Mouse (Mus musculus) neutrophil, adult 83 days (primary cell): ENCODE measurements around the gene Ptms. TPM values are rescaled to one million over a fixed set of nuclear protein-coding genes. Genes with fewer than 3 reads are reported as not detected.

ENCODE experiments used
- total RNA-seq, 2 experiments: library from RNA; stranded (reverse); gene quantifications; one replicate each; pipeline ENCODE4 v1.2.4; 2023

Gene Ptms
- total RNA-seq, result 100 to 1,000 TPM in 1 of 2 experiments, 10 to 100 TPM in 1; 99.4 to 117 TPM

DNA sequence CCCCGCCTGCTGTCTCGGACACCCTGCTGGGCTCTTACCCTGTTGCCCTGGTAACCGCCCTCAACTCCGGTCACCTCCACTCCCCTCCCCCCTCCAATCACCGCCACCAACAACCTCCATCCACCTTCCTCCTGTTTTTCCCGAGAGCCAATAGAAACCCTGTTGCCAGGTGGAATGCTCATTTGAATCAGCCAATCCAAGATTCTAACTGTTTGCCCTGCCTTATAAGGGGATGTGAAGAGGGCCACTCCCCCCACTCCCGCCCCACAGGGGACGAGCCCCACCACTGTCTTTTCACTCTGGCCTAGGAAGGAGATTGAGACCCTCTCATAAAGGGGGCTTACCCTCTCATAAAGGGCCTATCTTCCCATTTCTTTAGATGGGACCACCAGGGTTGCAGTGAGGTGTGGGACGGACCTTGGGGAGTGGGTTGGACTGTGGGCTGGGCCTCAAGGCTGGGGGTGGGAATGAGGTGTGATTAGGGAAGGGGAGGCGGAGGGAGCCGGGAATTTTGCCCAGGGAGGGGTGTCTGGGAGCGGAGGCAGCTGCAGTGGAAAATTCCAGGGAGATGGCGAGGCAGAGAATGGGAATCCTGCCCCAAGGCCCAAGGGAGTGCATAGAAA is at the start of gene Ptms:
TSS of gene Ptms (minus strand) at position 409 of the 623 bp plus-strand sequence.

DNA sequence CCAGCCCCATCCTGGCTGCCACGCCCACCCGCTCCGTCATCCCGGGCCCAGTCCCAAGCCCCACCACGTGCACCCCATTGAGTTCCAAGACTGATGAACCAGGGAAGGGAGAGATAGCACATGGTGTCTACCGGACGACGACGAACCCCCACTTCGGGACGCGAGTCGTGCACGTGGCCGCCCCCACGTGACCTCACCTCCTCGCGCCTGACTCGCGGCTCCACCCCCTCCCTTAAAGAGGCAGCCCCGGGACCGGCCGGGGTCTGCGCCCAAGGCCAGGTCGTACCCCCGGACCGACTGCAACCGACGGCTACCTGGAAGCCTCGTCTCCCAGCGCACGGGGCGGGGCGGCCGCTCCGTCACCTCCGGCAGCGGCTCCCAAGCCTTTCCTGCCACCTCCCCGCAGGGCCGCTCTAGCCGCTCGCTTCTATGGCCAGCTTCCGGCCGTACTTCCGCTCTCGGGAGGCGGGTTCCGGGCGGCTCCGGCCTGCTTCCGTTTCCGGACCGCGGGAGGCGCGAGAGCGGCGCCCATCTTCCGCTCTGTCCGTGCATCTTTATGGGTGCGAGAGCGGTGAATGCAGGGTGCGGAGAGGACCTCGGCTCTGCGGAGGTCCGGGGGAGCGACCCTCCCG is 45.3 kb upstream of the Ptms start, which contains the start of gene Cops7a:
TSS of gene Cops7a (minus strand) at position 451 of the 632 bp plus-strand sequence.

DNA sequence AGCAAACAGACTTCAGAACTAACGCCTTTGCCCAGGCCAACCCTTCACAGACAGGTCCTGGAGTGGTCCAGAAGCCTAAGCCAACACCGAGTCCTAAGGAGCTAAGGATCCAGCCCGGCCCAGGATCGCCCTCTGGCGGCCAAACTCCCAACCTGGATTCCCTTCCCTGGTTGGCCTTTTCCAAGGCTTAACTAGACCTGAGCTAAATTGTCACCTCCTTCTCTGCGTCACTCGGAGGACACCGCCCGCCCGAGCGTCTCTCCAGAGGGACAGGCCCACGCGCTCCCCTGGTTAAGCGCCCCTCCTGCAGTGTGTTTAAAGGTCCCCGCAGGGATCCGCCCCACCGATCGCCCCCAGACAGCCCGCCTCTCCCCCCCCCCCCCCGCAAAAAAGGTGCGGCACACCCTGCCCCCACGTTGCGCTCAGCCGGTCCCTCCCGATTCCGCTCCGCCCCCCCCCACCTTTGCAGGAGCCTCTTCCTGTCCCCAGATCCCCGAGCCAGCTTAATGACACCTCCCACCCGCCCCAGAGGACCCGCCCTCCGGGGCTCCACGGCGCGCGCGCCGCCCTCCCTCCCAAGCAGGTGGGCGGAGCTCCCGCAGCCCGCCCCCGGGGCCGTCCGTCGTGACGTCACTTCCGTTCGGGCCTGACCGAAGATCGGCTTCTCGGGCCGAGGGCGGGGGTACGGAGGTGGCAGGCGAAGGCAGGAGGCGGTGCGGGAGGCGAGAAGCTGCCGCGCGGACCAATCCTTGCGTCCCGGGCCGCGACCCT is 11.0 kb upstream of the Ptms start, which contains the start of gene Mlf2:
TSS of gene Mlf2 (plus strand) at position 633 of the 771 bp plus-strand sequence.

DNA sequence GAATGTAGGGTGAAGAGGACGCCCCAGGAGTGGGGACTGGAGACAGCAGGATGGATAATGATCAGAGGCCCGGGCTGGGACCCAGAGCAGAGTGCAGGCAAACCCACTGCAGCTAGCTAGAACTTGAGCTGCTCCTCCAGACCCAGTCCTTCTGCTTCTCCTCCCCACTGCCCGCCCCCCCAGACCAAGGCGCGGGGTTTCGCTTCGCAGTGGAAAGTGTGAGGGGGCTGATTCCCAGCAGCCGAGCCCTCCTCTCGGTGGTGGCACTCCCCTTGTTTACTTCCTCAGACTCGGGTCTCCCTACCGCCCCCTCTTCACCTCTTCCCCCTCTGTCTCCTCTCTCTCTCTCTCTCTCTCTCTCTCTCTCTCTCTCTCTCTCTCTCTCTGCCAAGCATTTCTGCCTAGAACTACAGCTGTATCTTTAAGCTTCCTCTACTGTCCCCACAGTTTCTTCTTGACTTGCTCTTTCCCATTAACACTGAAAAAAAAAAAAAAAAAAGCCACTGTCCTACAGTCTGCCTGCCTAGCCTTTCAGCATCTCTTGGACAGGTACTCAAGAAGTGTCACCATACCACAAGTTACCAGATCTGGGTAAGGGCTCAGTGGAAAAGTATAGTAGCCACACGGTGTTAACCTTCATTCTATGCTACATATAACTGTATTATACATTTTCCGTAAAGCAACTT is 8.2 kb downstream of the Ptms start, which contains the start of gene Lag3:
TSS of gene Lag3 (minus strand) at position 173 of the 686 bp plus-strand sequence.

DNA sequence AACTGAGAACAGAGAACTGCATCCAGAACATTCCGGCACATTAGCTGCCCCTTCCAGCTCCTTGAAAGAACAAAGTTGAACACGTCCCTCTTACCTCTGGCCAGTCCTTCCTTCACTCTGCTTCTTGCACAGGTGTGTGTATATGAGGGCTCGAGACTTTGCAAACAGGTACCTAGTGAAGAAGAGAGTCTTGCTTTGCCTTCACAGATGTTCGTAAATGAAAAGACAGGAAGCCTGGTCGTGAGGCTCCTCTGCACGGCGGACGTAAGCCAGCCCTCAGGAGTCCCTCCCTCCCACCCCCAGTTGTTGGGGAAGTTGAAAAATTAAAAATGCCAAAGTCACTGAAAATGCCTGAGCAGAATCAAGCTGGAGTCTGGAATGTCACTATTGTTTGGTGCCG is 31.9 kb downstream of the Ptms start, which contains the start of gene Cd4:
TSS of gene Cd4 (minus strand) at position 236 of the 400 bp plus-strand sequence.

Other genes with a start within 250 kb of the Ptms start
- 10 to 100 TPM; 53.2 to 62.5 TPM for gene Emg1, start 207.9 kb downstream of the Ptms start, total RNA-seq
- gene Phb2, start 207.8 kb downstream of the Ptms start, total RNA-seq, result 100 to 1,000 TPM; 119 to 130 TPM
- gene Ptpn6, start 181.4 kb downstream of the Ptms start, total RNA-seq, result 100 to 1,000 TPM; 378 to 393 TPM
- gene Grcc10, start 178.7 kb downstream of the Ptms start, total RNA-seq, result 100 to 1,000 TPM; 116 to 117 TPM
- gene Gm45234, start 164.1 kb downstream of the Ptms start, total RNA-seq, result 1 to 10 TPM in 1 of 2 experiments, not detected in 1; 1.1 TPM
- 10 to 100 TPM; 32.0 to 35.9 TPM for gene Atn1, start 163.6 kb downstream of the Ptms start, total RNA-seq
- not detected for gene Eno2, start 150.4 kb downstream of the Ptms start, total RNA-seq
- gene Lrrc23, start 140.4 kb downstream of the Ptms start, total RNA-seq, result not detected
- 10 to 100 TPM; 21.0 to 23.8 TPM for gene Spsb2, start 111.4 kb downstream of the Ptms start, total RNA-seq
- 100 to 1,000 TPM; 131 to 139 TPM for gene Tpi1, start 105.8 kb downstream of the Ptms start, total RNA-seq
- 10 to 100 TPM; 58.2 to 61.3 TPM for gene Usp5, start 90.6 kb downstream of the Ptms start, total RNA-seq
- gene Cdca3, start 90.6 kb downstream of the Ptms start, total RNA-seq, result 10 to 100 TPM; 77.1 to 93.0 TPM
- gene Gnb3, start 79.8 kb downstream of the Ptms start, total RNA-seq, result not detected
- under 1 TPM; 0.55 to 0.61 TPM for gene P3h3, start 62.4 kb downstream of the Ptms start, total RNA-seq
- under 1 TPM in 1 of 2 experiments, not detected in 1; 0.15 TPM for gene Gpr162, start 56.1 kb downstream of the Ptms start, total RNA-seq
- under 1 TPM in 1 of 2 experiments, not detected in 1; 0.24 TPM for gene Cd4, start 31.9 kb downstream of the Ptms start, total RNA-seq
- gene Lag3, start 8.4 kb downstream of the Ptms start, total RNA-seq, result 1 to 10 TPM in 1 of 2 experiments, under 1 TPM in 1; 0.44 to 1.2 TPM
- 10 to 100 TPM; 89.4 to 93.4 TPM for gene Mlf2, start 11.3 kb upstream of the Ptms start, total RNA-seq
- 10 to 100 TPM; 19.9 to 22.1 TPM for gene Cops7a, start 45.4 kb upstream of the Ptms start, total RNA-seq
- gene Pianp, start 76.6 kb upstream of the Ptms start, total RNA-seq, result not detected
- gene Zfp384, start 89.0 kb upstream of the Ptms start, total RNA-seq, result 10 to 100 TPM; 68.3 to 71.3 TPM
- 10 to 100 TPM; 63.2 to 66.2 TPM for gene Ing4, start 119.7 kb upstream of the Ptms start, total RNA-seq
- gene Acrbp, start 129.6 kb upstream of the Ptms start, total RNA-seq, result 10 to 100 TPM; 14.2 to 19.9 TPM
- 10 to 100 TPM; 11.4 to 13.2 TPM for gene Lpar5, start 147.8 kb upstream of the Ptms start, total RNA-seq
- gene Chd4, start 175.9 kb upstream of the Ptms start, total RNA-seq, result 100 to 1,000 TPM; 177 to 182 TPM
- gene Nop2, start 211.8 kb upstream of the Ptms start, total RNA-seq, result 10 to 100 TPM; 17.7 to 18.4 TPM
- gene Iffo1, start 225.1 kb upstream of the Ptms start, total RNA-seq, result 10 to 100 TPM; 34.7 to 35.5 TPM
- gene Gapdh, start 246.4 kb upstream of the Ptms start, total RNA-seq, result 1,000 to 10,000 TPM; 1,411 to 1,465 TPM